Mouse (Mus musculus) small intestine, adult 2 months (tissue): ENCODE measurements around the gene Rasgef1a. TPM values are rescaled to one million over a fixed set of nuclear protein-coding genes. Genes with fewer than 3 reads are reported as not detected.

ENCODE experiments used
- H3K27ac ChIP-seq: fragments of 200-500 bp; 2 replicates; pipeline ENCODE4 v1.5.1; 2012; ENCODE audit warnings: low read depth, low read length, control low read depth, inconsistent platforms; ENCODE audit not compliant: insufficient read depth
- H3K27me3 ChIP-seq: fragments of 200-500 bp; 2 replicates; pipeline ENCODE4 v1.6.1; 2012; ENCODE audit warnings: mild to moderate bottlenecking, moderate library complexity, low read length, inconsistent platforms; ENCODE audit not compliant: control insufficient read depth, insufficient read depth
- H3K36me3 ChIP-seq: fragments of 200-500 bp; 2 replicates; pipeline ENCODE4 v1.6.1; 2012; ENCODE audit warnings: mild to moderate bottlenecking, low read length, control low read depth, inconsistent platforms; ENCODE audit not compliant: control insufficient read depth, insufficient read depth
- H3K4me1 ChIP-seq: fragments of 200-500 bp; 2 replicates; pipeline ENCODE4 v1.6.1; 2012; ENCODE audit warnings: low read length, inconsistent platforms, mixed read lengths; ENCODE audit not compliant: control insufficient read depth, insufficient read depth, insufficient read length
- H3K4me3 ChIP-seq: fragments of 200-500 bp; 2 replicates; pipeline ENCODE4 v1.5.1; 2012; ENCODE audit warnings: low read depth, mild to moderate bottlenecking, control low read depth, inconsistent platforms, low read length, moderate library complexity
- CTCF ChIP-seq: fragments of 200-500 bp; IDR thresholded peaks from 2 replicates; pipeline ENCODE4 v1.5.1; 2012; ENCODE audit warnings: low read depth, mild to moderate bottlenecking, control low read depth, inconsistent platforms, low read length, moderate library complexity, mixed read lengths; ENCODE audit not compliant: insufficient replicate concordance, insufficient read length; ENCODE audit errors: extremely low read depth
- POLR2A ChIP-seq: fragments of 200-500 bp; IDR thresholded peaks from 2 replicates; pipeline ENCODE4 v1.6.1; 2012; ENCODE audit warnings: low read depth, mild to moderate bottlenecking, control low read depth, inconsistent platforms, low read length, moderate library complexity
- WGBS: fragments of 180-500 bp; shearing (Covaris S2); methylation state at CpG from one replicate; pipeline ENCODE4 v1.1.7; 2018; 5-methylcytosine and 5-hydroxymethylcytosine counted together
- polyA plus RNA-seq: library from polyadenylated mRNA; depleted of rRNA; stranded (reverse); fragments of >200 nt; gene quantifications from 2 replicates; pipeline ENCODE4 v1.2.3, GENCODE M21; 2012

The Rasgef1a gene
- polyA plus RNA-seq, 1 experiment = 0.22 TPM

DNA sequence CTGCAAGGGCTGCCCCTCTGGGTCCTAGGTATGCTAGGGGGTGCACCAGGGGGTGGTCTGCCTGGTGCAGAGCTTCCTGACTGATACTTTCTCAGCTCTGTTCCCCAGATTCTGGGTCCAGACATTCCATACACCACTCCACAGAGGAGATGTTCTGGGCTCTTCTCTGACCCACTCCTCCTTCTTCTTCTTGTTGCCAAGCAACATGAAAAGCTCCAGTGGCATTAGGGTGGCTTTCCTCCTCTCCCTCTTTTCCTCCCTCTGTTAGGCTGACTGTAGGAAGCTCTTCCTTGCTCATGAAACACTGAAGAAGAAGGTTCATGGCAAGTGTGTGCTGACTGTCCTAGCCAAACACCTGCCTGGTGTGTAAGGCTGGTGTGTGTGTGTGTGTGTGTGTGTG lies 35.7 kb downstream of the Rasgef1a start:
- TF ChIP-seq CTCF = no peak
- TF ChIP-seq POLR2A = no peak
- no peak overlapping the region for H3K4me3 ChIP-seq
- no peaks in the 10 kb centered on the region for H3K36me3 ChIP-seq
- no peaks in the 10 kb centered on the region for H3K4me1 ChIP-seq
- no peak overlapping the region for H3K27ac ChIP-seq
- no peaks in the 10 kb centered on the region for H3K27me3 ChIP-seq

DNA sequence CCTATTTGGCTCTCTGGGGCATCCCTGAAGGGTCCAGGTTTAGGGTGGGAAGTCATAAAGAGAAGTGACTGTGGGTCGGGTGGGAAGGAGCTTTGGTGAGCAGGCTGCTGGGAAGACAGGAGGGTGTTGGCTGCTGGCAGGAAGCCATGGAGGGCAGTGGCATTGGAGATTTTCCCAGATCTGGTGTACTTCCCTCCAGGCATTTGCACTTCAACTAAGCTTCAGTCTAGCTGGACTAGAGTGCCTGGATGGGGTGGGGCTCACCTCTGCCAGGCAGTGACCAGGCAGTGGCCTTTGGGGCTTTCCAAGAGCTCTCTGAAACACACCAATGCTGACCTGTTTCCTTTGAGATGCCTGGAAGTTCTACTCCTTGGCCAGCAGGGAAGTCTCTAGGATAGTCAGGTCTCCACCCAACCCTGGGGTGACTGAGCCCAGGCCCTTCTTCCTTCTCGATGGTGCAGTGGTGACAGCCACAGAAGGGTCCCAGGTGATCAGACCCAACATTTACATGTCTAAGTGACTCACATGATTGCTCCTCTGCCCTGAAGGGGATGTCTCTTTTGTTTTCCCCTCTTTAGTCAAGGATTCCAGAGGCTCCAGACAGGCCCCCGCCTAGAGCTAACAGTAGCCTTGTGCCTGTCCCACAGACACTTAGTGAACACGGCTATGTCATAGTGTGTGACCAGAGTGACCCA lies 36.7 kb downstream of the Rasgef1a start:
- WGBS = 63% methylated on average over 4 of the region's 4 CpGs
- Histone ChIP-seq H3K36me3 (no peaks in the 10 kb centered on the region), H3K4me1 (no peaks in the 10 kb centered on the region), H3K27me3 (no peaks in the 10 kb centered on the region), H3K27ac (no peak overlapping the region), H3K4me3 (no peak overlapping the region)
- no peak for TF ChIP-seq CTCF
- no peak for TF ChIP-seq POLR2A

DNA sequence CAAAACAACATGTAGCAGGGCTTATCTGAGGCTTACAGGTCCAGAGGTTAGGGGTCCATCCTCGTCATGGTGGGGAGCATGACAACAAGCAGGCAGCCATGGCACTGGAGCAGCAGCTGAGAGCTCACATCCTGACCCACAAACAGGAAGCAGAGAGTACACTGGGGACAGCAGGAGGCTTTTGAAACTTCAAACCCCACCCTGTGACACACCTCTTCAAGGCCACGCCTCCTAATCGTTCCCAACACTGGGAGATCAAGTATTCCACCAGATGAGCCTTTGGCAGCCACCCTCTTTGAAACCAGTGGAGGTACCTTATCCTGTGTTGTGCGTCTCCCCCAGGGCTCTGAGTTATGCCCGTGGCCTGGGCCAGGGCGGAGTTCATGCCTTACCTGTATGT lies 38.5 kb downstream of the Rasgef1a start:
- Histone ChIP-seq H3K27me3 (no peaks in the 10 kb centered on the region), H3K4me1 (no peaks in the 10 kb centered on the region), H3K4me3 (no peak overlapping the region), H3K36me3 (no peaks in the 10 kb centered on the region), H3K27ac (no peak overlapping the region)
- WGBS = 77% methylated on average over 6 of the region's 6 CpGs
- TF ChIP-seq CTCF (no peak), POLR2A (no peak)

DNA sequence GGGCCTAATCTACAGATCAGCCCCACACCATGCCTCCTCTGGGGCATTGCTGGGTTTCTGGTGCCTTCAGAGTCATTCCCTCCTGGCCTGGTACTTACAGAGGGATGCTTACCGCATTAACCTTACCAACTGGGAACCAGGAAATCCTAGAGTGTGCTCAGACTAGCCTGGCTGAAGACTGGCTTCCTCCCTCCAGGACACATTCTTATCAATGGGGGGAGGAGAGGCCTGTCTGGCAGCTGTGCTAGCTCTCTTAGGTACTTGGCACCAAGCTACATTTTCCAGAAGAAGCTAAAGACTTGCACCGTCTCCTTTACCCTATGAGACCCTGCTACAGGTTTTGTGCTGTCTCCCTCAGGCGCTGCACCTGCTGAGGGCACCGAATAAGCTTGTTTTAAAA lies 40.2 kb downstream of the Rasgef1a start:
- no peaks in the 10 kb centered on the region for H3K4me1 ChIP-seq
- WGBS = 44% methylated on average over 4 of the region's 4 CpGs
- no peak for TF ChIP-seq CTCF
- TF ChIP-seq POLR2A = no peak

DNA sequence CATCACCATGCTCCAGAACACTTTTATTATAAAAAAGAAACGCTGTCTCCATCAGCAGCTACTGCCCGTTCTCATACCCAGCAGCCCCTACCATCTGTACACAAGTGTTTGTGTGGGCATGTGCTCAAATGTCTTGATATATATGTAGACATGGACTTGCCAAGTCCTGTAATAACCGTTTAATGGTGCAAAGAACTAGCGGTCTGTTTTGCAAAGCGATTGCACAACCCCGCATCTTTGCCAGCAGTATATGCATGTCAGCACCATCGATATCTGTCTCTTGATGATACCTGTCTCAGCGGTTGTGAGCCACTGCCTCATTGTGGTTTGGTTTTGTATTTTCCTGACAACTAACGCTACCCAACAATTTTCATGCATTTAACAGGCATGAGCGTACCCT lies 44.0 kb downstream of the Rasgef1a start:
- Histone ChIP-seq H3K4me3 (no peak overlapping the region), H3K4me1 (no peaks in the 10 kb centered on the region), H3K27me3 (no peaks in the 10 kb centered on the region), H3K27ac (no peak overlapping the region), H3K36me3 (no peaks in the 10 kb centered on the region)
- TF ChIP-seq CTCF (no peak), POLR2A (no peak)
- 85% methylated on average over 10 of the region's 10 CpGs for WGBS

More for the DNA sequence above, 40.2 kb downstream of the Rasgef1a start:
- Histone ChIP-seq H3K36me3 (no peaks in the 10 kb centered on the region), H3K27me3 (no peaks in the 10 kb centered on the region), H3K4me3 (no peak overlapping the region), H3K27ac (no peak overlapping the region)

DNA sequence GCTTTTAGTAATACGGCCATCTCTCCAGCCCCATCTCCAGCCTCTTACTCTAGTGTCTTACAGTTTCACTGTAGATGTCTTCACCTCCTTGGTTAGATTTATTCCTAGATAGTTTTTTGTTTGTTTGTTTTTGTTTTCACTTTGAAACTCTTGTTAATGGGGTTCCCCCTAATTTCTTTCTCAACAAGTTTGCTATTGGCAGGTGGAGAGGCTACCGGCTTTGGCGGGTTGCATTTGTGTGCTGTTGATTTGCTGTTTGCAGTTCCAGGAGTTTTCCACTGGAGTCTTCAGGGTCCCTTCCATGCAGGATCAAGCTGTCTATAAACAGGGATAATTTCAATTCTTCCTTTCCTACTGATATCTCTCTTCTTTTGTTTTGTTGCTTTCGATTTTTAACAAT lies 50.0 kb downstream of the Rasgef1a start:
- no peaks in the 10 kb centered on the region for H3K36me3 ChIP-seq
- no peaks in the 10 kb centered on the region for H3K27me3 ChIP-seq
- TF ChIP-seq POLR2A (no peak), CTCF (no peak)
- peaks cover 3% of the 10 kb centered on the region for H3K4me1 ChIP-seq
- no peak overlapping the region for H3K4me3 ChIP-seq
- 87% methylated on average over 4 of the region's 4 CpGs for WGBS
- H3K27ac ChIP-seq = no peak overlapping the region

DNA sequence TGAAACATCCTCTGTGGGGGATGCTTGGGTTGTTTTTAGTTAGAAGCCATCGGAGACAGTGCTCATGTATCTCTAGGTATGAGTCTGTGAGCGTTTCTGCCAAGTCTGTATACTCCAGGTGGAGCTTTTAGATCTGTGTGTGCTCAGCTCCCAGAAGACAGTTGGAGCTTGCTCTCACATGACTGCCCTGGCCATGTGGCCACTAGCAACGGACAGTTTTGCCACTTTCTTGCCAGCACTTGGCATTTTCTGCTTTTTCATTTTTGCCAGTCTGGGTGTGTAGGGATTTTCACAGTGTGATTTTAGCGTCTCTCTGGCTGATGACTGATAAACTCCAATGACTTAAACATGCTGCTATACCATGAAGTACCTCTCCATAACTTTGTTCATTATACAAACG lies 52.0 kb downstream of the Rasgef1a start:
- 70% methylated on average over 5 of the region's 5 CpGs for WGBS
- Histone ChIP-seq H3K36me3 (no peaks in the 10 kb centered on the region), H3K4me1 (peaks cover 5% of the 10 kb centered on the region), H3K27ac (no peak overlapping the region), H3K4me3 (no peak overlapping the region), H3K27me3 (no peaks in the 10 kb centered on the region)
- TF ChIP-seq CTCF (no peak), POLR2A (no peak)
